Mouse (Mus musculus) NIH3T3 (cell line): ENCODE results near the gene 4931406P16Rik.

ENCODE experiments used
- DNase-seq: peaks from one replicate; pipeline ENCODE4 v3.0.0-alpha.2; 2012; ENCODE audit warnings: low read depth

4931406P16Rik gene

GRCm38 (mm10) chr7:34309186-34309764, 4.1 kb downstream of the 4931406P16Rik start:
- peak; percentile 70 for DNase-seq

GRCm38 (mm10) chr7:34308586-34308985, 4.8 kb downstream of the 4931406P16Rik start:
- DNase-seq, result no peak

- DNase-seq, result no peak
Measured at GRCm38 (mm10) chr7:34305454-34305853, 7.9 kb downstream of the 4931406P16Rik start.

GRCm38 (mm10) chr7:34302651-34303050, 10.7 kb downstream of the 4931406P16Rik start:
- no peak for DNase-seq

- no peak for DNase-seq
Measured at GRCm38 (mm10) chr7:34301952-34302351, 11.4 kb downstream of the 4931406P16Rik start.

GRCm38 (mm10) chr7:34298818-34299217, 14.5 kb downstream of the 4931406P16Rik start:
- no peak for DNase-seq

- DNase-seq, result no peak
Measured at GRCm38 (mm10) chr7:34296124-34296523, 17.2 kb downstream of the 4931406P16Rik start.

- no peak for DNase-seq
Measured at GRCm38 (mm10) chr7:34292633-34293032, 20.7 kb downstream of the 4931406P16Rik start.

GRCm38 (mm10) chr7:34291265-34291664, 22.1 kb downstream of the 4931406P16Rik start:
- DNase-seq, result no peak

- no peak for DNase-seq
Measured at GRCm38 (mm10) chr7:34290450-34291151, 22.8 kb downstream of the 4931406P16Rik start.

GRCm38 (mm10) chr7:34277656-34278055, 35.7 kb downstream of the 4931406P16Rik start:
- DNase-seq, result no peak

GRCm38 (mm10) chr7:34276066-34276465, 37.3 kb downstream of the 4931406P16Rik start:
- DNase-seq, result no peak

- DNase-seq, result no peak
Measured at GRCm38 (mm10) chr7:34272465-34272864, 40.9 kb downstream of the 4931406P16Rik start.

- DNase-seq, result peak; percentile 32
Measured at GRCm38 (mm10) chr7:34268463-34268862, 44.9 kb downstream of the 4931406P16Rik start.

GRCm38 (mm10) chr7:34266421-34266820, 46.9 kb downstream of the 4931406P16Rik start:
- DNase-seq, result no peak

- DNase-seq, result peak; percentile 85
Measured at GRCm38 (mm10) chr7:34265876-34266346, 47.4 kb downstream of the 4931406P16Rik start.

GRCm38 (mm10) chr7:34263437-34263836, 49.9 kb downstream of the 4931406P16Rik start:
- no peak for DNase-seq

GRCm38 (mm10) chr7:34258407-34258806, 54.9 kb downstream of the 4931406P16Rik start:
- peak; percentile 36 for DNase-seq

GRCm38 (mm10) chr7:34257279-34257678, 56.1 kb downstream of the 4931406P16Rik start:
- DNase-seq, result no peak

- DNase-seq, result no peak
Measured at GRCm38 (mm10) chr7:34255916-34256315, 57.4 kb downstream of the 4931406P16Rik start.

- no peak for DNase-seq
Measured at GRCm38 (mm10) chr7:34255137-34255536, 58.2 kb downstream of the 4931406P16Rik start.

GRCm38 (mm10) chr7:34252030-34252429, 61.3 kb downstream of the 4931406P16Rik start:
- peak; percentile 76 for DNase-seq

GRCm38 (mm10) chr7:34250738-34251137, 62.6 kb downstream of the 4931406P16Rik start, which contains the start of gene Gm6096:
TSS of gene Gm6096 (plus strand) at chr7:34251038.
- no peak for DNase-seq
